ENCODE assay signal across 22 mouse cellular contexts in the genomic region with DNA sequence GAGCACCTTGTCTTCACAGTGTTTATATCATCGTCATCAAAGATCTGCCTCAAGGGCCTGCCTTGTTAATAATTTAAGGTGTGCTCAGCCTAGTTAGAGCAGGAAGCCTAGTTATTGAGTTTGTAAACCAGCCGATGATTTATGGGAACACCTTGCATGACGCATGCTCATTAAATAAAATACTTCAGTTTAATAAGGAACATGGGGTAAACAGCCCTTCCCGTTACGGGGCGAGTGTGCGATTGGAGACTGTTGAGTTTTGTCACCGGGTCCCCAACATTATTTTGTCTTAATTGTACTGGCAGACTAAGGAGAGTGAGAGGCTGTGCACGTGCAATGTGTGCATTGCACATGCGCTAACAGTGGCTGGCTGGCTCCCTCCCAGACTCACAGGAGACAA.
DNase-seq lines count a peak whose midpoint lies in the region; ATAC-seq and TF ChIP-seq lines count a peak whose summit lies in the region.
"Had no signal": no experiment of that assay in that cellular context is flagged by ENCODE, and none has a peak within 500 bp of the region (broad histone marks: within the 10 kb centered on the region; RNA-seq: fewer than 3 reads in every experiment).

No protein-coding gene starts in this region.

- no peak overlapping the region for H3K9ac ChIP-seq in midbrain, embryonic 11.5 days (ENCODE audit: low read length)
- no peak overlapping the region for H3K9ac ChIP-seq in midbrain, postnatal 0 days (replicated peaks; ENCODE audit: low read length, poor library complexity, severe bottlenecking)
- no peak overlapping the region for H3K9ac ChIP-seq in limb, embryonic 12.5 days (replicated peaks)
- H3K9ac ChIP-seq in hindbrain, embryonic 16.5 days (ENCODE audit: low read depth, low read length): no peak overlapping the region
- H3K9ac ChIP-seq: embryonic facial prominence, embryonic 12.5 days; forebrain, postnatal 0 days; heart, embryonic 15.5 days; hindbrain, embryonic 13.5 days had no signal

- WGBS in midbrain, embryonic 11.5 days: 91% methylated on average over 10 of the region's 10 CpGs
- WGBS in midbrain, postnatal 0 days: 80% methylated on average over 10 of the region's 10 CpGs
- WGBS in limb, embryonic 12.5 days: 16% methylated on average over 10 of the region's 10 CpGs
- 74% methylated on average over 10 of the region's 10 CpGs for WGBS in hindbrain, embryonic 16.5 days

- ATAC-seq in midbrain, embryonic 11.5 days (ENCODE audit: low FRiP score): no peak
- no peak for ATAC-seq in midbrain, postnatal 0 days (ENCODE audit: low FRiP score)
- peak; percentile 71; the same call in 1 of the 2 replicates for ATAC-seq in limb, embryonic 12.5 days (ENCODE audit: insufficient number of reproducible peaks, insufficient read depth, low FRiP score, low TSS enrichment, low read depth)
- ATAC-seq in hindbrain, embryonic 16.5 days: no peak
- no peak for ATAC-seq in megakaryocyte progenitor cell, adult 5-6 weeks (replicated peaks; ENCODE audit: poor library complexity)

- H3K36me3 ChIP-seq in midbrain, embryonic 11.5 days (ENCODE audit: control insufficient read depth, insufficient read depth, low read length): no peaks in the 10 kb centered on the region
- no peaks in the 10 kb centered on the region for H3K36me3 ChIP-seq in midbrain, postnatal 0 days (ENCODE audit: insufficient read depth, low read length)
- H3K36me3 ChIP-seq in limb, embryonic 12.5 days: no peaks in the 10 kb centered on the region
- H3K36me3 ChIP-seq in hindbrain, embryonic 16.5 days (ENCODE audit: control insufficient read depth, insufficient read depth, low read length): no peaks in the 10 kb centered on the region
- H3K36me3 ChIP-seq: embryonic facial prominence, embryonic 12.5 days; heart, embryonic 15.5 days; hindbrain, embryonic 13.5 days had no signal

- peaks cover 6% of the 10 kb centered on the region; the same call in 1 of the 2 replicates for H3K4me1 ChIP-seq in midbrain, embryonic 11.5 days (ENCODE audit: control insufficient read depth, insufficient read depth, low read length)
- no peaks in the 10 kb centered on the region for H3K4me1 ChIP-seq in midbrain, postnatal 0 days (ENCODE audit: insufficient read depth, low read length)
- peaks cover 26% of the 10 kb centered on the region for H3K4me1 ChIP-seq in limb, embryonic 12.5 days (replicated peaks)
- no peaks in the 10 kb centered on the region for H3K4me1 ChIP-seq in hindbrain, embryonic 16.5 days (ENCODE audit: control insufficient read depth, insufficient read depth, low read depth, low read length)

- H3K27ac ChIP-seq in midbrain, embryonic 11.5 days (ENCODE audit: low read depth, low read length): no peak overlapping the region
- no peak overlapping the region for H3K27ac ChIP-seq in midbrain, postnatal 0 days (ENCODE audit: low read depth, low read length)
- H3K27ac ChIP-seq in limb, embryonic 12.5 days: no peak overlapping the region
- no peak overlapping the region for H3K27ac ChIP-seq in hindbrain, embryonic 16.5 days (ENCODE audit: low read depth, low read length)
- H3K27ac ChIP-seq: embryonic facial prominence, embryonic 12.5 days; gastrocnemius, adult 2 months; heart, embryonic 15.5 days; hindbrain, embryonic 13.5 days had no signal

- no peak overlapping the region for H3K4me3 ChIP-seq in midbrain, embryonic 11.5 days (ENCODE audit: low read depth, low read length)
- H3K4me3 ChIP-seq in midbrain, postnatal 0 days (ENCODE audit: low read depth, low read length): no peak overlapping the region
- H3K4me3 ChIP-seq in limb, embryonic 12.5 days (replicated peaks): no peak overlapping the region
- H3K4me3 ChIP-seq in hindbrain, embryonic 16.5 days (ENCODE audit: low read length): no peak overlapping the region
- H3K4me3 ChIP-seq: embryonic facial prominence, embryonic 12.5 days; gastrocnemius, adult 2 months; heart, embryonic 15.5 days; hindbrain, embryonic 13.5 days had no signal

- no peaks in the 10 kb centered on the region for H3K27me3 ChIP-seq in midbrain, embryonic 11.5 days (ENCODE audit: control insufficient read depth, insufficient read depth, low read length)
- H3K27me3 ChIP-seq in midbrain, postnatal 0 days (ENCODE audit: insufficient read depth, low read length): no peaks in the 10 kb centered on the region
- peaks cover 19% of the 10 kb centered on the region; the same call in 1 of the 2 replicates for H3K27me3 ChIP-seq in limb, embryonic 12.5 days
- H3K27me3 ChIP-seq in hindbrain, embryonic 16.5 days (replicated peaks; ENCODE audit: control insufficient read depth, insufficient read depth, low read length): 0 out of 2 replicates have a peak, but pooled peaks cover 2% of the 10 kb centered on the region
- H3K27me3 ChIP-seq: heart, embryonic 15.5 days had no signal

- intact Hi-C loops in gastrocnemius, postnatal 14 days (cut with DNase I; ENCODE audit: low total_unique reads): no loop called here

- DNase-seq in midbrain, embryonic 11.5 days (ENCODE audit: low spot score, missing footprints): peak; percentile 61
- DNase-seq in midbrain, postnatal 0 days (ENCODE audit: low spot score): no peak
- peak; percentile 79 for DNase-seq in hindlimb bud, embryonic 11.5 days (ENCODE audit: extremely low spot score, low read depth, low spot score)
- DNase-seq in retina, embryonic 14.5 days (ENCODE audit: low spot score): peak; percentile 10
- DNase-seq in gastrocnemius, postnatal 14 days: no peak
- DNase-seq: adrenal gland, adult 8-10 months; adrenal gland, postnatal 36 days; cerebellum, adult 11 months; cerebellum, adult 9-10 months; cerebellum, postnatal 25 days; gastrocnemius, adult 2 months; gastrocnemius, postnatal 36 days; heart, adult 18-20 months; heart, postnatal 14 days had no signal

- no peak overlapping the region for H3K4me2 ChIP-seq in midbrain, embryonic 11.5 days
- no peak overlapping the region for H3K4me2 ChIP-seq in midbrain, postnatal 0 days (ENCODE audit: low read depth, low read length, poor library complexity, severe bottlenecking)
- peak overlapping the region; percentile 10; the same call in 1 of the 2 replicates for H3K4me2 ChIP-seq in limb, embryonic 12.5 days
- no peak overlapping the region for H3K4me2 ChIP-seq in hindbrain, embryonic 16.5 days (ENCODE audit: low read length)
- H3K4me2 ChIP-seq: embryonic facial prominence, embryonic 12.5 days; heart, embryonic 11.5 days; heart, embryonic 15.5 days; hindbrain, embryonic 13.5 days had no signal

- TF ChIP-seq CTCF in midbrain, postnatal 0 days (IDR thresholded peaks at IDR 0.05): no peak

- no peaks in the 10 kb centered on the region for H3K9me3 ChIP-seq in midbrain, embryonic 11.5 days (ENCODE audit: control insufficient read depth, low read length)
- no peaks in the 10 kb centered on the region for H3K9me3 ChIP-seq in midbrain, postnatal 0 days (ENCODE audit: low read length)
- H3K9me3 ChIP-seq in limb, embryonic 12.5 days: no peaks in the 10 kb centered on the region
- H3K9me3 ChIP-seq in hindbrain, embryonic 16.5 days (ENCODE audit: control insufficient read depth, low read length): no peaks in the 10 kb centered on the region
- H3K9me3 ChIP-seq: embryonic facial prominence, embryonic 12.5 days; heart, embryonic 15.5 days; hindbrain, embryonic 13.5 days had no signal

Comparison
In these comparisons a context has a peak if more than half of its experiments do, and no peak if none do; other contexts are left out.
1. DNase-seq: peak in midbrain, embryonic 11.5 days (single experiment), hindlimb bud, embryonic 11.5 days (single experiment) and retina, embryonic 14.5 days (single experiment); none in midbrain, postnatal 0 days (single experiment) and gastrocnemius, postnatal 14 days (single experiment).